Mouse (Mus musculus) spleen, embryonic (tissue): Measurements from ENCODE around the gene Nup88.

ENCODE experiments used
- CTCF ChIA-PET: fragments of 350-600 bp; sonication (Branson Sonifier 250); formaldehyde crosslinking; loops from one replicate; lab custom pipeline; 2022; lab: Charles Lee

The Nup88 gene

DNA sequence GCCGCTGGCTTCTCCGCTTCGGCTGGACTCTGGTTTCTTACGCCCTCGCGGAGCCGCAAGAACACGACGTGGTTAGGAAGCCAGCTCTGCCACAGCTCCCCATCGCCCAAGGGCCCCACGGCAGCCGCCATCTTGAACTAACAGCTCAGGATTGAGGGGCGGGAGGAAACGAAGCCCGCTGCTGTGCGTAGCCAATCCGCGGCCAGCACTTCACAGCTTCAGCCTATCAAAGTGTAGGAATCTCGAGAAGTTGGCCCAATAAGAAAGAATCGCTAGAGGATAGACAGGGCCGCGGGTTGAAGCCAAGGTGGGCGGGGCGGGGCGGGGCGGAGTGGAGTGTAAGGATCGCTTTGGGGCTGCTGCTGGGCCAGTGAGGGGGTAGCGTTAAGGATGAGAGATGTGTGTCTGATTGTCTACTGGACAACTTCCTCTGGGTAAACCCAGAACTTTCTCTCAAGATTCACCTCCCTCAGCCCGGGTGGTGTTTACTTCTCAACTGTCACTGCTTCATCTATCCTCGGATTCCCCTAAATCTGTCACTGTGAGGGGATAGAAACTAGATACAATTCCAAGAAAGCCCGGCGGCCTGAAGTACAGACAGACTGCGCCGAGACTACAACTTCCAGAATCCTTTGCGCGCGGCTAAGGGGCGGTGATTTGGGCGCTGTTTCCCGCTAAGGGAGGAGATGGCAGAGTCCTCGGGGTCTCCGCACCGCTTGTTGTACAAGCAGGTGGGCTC, at the start of gene Nup88, which contains the start of gene Rpain:
TSS of gene Nup88 (minus strand) at position 153 of the 739 bp plus-strand sequence.
TSS of gene Rpain (plus strand) at position 393 of the 739 bp plus-strand sequence.
- CTCF ChIA-PET = interaction anchor here (0.8 kb wide), 1 partner anchor 1270 kb away, joined by 4 read pairs; no protein-coding TSS in a partner anchor

DNA sequence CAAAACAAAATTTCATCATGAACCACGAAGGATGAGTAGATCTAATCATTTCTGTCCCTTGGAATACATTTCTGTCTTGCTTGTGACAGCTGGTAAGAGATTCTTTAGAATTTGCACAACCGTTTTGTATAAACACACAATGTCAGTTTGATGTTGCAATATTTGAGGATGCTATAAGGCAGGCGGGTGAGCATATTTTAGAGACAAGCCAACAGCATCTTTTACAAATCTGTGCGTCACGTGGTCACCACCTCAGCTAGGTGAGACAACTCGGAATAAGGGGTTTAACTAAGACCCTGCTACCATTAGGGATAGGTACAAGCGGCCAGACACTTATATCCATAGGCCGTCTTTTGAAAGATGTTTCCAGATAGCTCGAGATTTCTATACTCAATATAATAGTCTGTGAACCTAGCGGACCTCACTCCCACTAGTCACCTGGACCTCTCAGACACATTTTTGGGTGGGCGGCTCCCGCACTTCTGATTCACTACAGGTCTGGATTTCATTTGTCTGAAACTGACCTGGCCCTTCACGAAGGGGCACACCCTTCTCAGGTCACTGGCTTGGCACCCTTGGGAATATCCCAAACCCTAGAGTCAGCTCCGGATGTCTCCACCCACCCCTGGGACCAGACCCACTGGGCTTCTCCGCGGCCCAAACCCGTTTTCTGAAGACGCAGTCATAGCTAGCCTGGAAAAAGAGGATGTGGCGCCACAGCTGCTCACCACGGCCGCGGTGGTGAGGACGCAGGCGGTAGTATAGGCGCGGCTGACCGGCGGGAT, 48.8 kb upstream of the Nup88 start:
- CTCF ChIA-PET = no interaction called here

DNA sequence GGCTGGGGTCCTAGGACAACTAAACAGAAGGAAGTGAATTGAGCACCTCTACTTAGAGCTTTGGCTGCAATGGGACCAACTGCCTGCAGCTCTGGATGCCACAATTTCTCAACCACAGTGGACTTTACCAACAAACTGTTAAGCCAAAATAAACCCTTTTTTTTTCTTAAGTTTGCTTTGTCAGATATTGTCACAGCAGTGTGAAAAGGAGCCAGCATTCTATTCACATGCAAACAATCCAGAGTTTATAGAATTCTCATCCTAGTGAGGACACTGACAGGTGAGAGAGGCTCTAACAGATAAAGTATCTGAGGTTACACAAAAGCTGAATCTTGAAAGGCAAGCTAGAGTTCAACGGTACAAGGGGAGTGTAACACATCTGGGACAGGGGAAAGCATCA, 47.3 kb upstream of the Nup88 start:
- CTCF ChIA-PET = no interaction called here

DNA sequence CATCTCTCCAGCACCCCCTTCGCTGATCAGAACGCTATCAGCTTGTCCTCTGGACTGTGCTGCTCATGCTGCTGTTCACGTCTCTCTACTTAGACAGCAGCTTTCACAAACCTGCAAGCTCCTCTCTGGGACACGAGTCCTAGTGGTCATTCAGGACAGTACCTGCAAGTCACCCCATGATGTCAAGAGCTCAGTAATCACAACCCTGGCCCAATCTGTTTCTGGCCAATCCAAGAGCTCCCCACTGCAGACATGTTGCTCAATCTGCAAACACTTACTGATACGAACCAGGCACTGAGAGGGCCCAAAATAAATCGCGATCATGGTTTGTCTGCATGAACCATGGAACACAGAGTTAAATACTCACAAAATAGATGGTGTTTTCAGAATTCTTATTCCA, 43.0 kb upstream of the Nup88 start:
- CTCF ChIA-PET = interaction anchor here (1.0 kb wide), 1 partner anchor 30 kb away, joined by 4 read pairs; the partner anchor contains the start of gene C1qbp

DNA sequence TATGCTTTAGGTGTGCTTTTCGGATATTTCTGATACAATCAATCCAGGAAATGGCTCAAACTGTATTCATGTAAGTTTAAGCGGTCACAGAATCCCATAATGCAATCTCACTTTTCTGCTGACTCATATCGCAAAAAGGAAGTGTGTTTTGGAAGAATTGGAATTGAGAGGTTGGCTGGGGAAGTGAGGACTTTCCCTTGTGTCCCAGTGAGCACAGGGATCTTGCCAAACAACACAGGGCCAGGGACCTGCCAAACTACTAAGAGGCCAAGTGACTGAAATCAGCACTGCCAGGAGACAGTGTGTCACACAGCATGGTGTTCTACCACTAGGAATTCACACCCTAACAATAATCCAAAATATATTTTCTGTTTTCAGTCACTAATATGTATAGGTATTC, 38.5 kb upstream of the Nup88 start:
- CTCF ChIA-PET = no interaction called here

DNA sequence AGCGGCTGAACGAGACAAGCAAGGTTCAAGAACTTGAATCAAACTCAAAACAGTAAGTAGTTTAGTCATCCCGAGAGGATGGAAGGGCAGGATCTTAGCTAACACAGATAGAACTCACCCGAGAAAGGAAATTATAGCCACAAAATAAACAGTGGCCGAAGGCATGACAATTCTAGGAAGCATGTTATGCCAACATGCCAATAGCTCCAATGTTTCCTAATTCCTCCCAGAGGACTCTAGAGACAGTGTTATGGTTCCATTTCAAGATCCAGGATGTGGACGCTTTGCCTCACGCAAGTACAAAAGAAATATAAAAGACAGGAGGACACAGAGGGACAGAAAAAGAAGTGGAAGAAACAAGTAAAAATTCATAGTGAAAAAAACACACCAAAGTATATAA, 38.1 kb upstream of the Nup88 start:
- CTCF ChIA-PET = no interaction called here

DNA sequence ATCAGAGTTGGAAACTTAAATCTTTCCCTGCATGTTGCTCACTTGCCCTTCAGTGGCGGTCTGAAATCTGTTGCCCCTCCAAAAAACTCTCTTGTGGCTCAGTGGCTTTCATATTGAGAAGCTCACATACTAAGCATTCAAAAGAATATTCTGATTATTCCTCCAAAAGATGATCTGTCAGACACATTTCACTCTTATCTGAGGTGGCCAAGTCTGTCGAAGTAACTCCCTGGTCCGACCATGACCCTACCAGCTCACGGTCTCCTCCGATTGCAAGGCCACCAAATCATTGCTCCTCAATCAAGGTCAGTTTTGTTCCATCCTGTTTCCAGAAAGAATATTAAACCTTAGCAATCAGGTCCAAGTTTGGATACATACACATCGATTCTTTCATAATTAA, 37.3 kb upstream of the Nup88 start:
- CTCF ChIA-PET = interaction anchor here (0.7 kb wide), 1 partner anchor 137 kb away, joined by 3 read pairs; no protein-coding TSS in a partner anchor

DNA sequence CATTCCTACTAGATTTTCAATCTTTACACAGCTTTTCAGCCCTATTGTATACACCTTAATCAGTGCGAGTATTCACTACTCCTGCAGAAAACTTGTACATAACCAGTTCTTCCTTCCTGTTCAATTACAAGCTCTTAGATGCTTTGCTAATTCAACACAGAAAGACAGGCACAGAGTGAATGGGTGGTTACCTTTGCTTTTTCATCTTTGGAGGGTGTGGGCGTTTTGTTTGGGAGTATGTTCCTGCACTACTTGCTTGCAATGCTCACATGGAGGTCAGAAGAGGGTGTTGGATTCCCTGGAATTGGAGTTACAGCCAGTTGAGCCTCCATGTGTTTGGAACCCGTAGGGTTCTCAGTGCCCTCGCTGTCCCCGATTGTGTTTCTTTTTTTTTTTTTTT, 35.3 kb upstream of the Nup88 start:
- CTCF ChIA-PET = interaction anchor here (0.6 kb wide), 1 partner anchor 31 kb away, joined by 3 read pairs; no protein-coding TSS in a partner anchor

DNA sequence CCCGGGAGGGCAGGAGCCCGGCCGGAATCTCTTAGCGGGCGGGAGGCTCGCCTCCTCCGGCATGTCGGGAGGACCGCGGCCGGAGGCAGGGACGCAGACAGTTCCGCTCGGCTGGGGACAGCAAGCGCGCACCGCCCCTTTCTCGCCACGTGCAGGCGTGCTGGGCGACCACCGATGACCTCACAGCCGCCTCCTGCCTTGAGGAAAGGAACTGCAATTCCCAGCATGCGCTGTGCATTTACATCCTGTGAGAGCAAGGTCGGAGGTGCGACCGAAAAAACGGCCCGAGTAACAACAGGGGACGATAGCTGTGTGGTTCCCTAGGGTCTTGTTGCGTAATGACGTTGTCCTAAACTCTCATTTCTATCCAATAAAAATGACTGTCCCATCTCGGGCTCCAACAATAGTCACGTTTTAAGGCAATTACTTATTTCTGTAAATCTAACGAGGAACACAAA, 34.6 kb upstream of the Nup88 start, which contains the start of gene Dhx33:
TSS of gene Dhx33 (minus strand) at position 122 of the 458 bp plus-strand sequence.
- CTCF ChIA-PET = interaction anchor here (0.6 kb wide), 1 partner anchor 18 kb away, joined by 3 read pairs; no protein-coding TSS in a partner anchor

DNA sequence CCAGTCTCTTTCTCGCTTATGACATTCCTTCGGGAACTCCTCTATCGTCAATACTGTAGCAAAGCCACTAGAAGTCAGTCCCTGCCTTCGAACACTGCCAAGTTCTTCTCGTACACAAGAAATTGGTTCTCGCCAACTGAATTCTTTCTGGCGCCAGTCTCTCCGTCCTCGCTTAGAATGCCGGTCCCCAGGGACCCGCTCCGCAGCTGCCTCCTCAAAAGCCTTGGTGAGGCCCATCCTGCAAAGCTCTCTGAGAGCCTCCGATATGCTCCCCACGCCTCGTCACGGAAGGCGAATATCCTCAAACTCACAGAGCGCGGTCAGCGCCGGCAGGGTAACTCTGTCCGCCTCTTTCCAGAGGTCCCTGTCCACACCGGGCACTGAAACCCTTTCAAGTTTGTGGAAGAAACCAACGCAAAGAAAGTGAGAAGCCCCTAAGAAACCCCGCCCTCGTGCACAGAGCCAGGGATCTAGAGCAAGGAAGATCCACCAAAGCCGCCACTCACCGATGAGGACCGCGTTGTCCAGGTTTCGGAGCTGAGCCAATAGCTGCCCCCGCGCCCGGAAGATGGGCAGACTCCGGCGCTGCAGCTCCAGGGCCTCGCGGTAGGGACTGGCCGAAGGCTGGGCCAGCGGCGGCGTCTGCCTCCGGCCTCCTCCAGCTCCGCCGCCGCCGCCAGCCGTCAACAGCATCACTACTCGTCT, 34.0 kb upstream of the Nup88 start:
- CTCF ChIA-PET = interaction anchor here (0.6 kb wide), 1 partner anchor 19 kb away, joined by 3 read pairs; no protein-coding TSS in a partner anchor

DNA sequence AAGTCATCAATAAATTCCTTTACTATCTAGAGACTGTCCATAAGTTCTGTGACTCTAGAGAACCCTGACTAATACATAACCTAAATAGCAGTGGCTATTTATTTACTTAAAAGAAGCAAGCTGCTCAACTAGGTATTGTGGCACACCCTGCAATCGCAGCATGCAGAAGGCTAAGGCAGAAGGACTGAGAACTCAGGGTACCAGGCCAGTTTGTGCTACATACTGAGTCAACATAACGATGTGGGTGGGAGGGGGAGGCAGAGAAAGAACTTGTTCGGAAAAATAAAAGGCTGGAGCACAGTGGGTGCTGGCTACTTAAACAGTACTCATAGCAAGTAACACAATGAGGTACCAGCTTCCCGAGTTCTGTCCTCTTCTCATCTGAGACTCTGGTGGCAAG, 31.4 kb upstream of the Nup88 start:
- CTCF ChIA-PET = no interaction called here

DNA sequence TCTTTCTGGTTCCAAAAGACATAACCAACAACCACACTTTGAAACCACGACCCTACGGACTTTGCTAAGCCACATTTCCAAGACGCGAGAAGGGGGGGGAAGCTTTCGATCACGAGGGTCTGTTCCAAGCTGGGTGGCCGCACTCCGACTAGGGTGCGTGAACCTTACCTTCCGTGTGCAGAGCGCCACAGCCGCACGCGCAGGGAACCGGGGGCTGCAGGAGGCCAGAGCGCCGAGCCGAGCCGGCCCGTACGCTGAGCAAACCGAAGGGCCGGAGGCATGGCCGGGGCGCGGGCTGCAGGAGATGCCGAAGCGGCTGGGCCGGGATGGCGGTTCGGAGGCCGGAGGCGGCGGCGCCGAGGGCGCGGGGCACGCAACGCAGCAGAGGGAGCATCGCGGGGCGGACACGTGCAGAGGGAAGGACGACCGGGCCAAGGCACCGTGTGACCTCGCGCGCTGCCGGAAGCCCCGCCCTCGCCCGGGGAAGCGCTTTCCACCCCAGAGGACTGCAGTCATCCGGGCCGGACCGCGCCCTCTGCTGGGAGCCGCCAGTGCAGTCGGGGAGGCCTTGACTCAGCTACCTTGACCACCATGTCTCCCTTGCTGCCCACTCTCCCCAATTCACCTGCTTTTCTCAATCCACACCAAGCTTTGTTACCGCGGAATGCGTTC, 12.9 kb upstream of the Nup88 start, which contains the start of gene C1qbp:
TSS of gene C1qbp (minus strand) at position 470 of the 672 bp plus-strand sequence.
- CTCF ChIA-PET = interaction anchor here (0.6 to 1.1 kb wide), 2 partner anchors 29 to 113 kb away, joined by 4 to 10 read pairs; no protein-coding TSS in a partner anchor

DNA sequence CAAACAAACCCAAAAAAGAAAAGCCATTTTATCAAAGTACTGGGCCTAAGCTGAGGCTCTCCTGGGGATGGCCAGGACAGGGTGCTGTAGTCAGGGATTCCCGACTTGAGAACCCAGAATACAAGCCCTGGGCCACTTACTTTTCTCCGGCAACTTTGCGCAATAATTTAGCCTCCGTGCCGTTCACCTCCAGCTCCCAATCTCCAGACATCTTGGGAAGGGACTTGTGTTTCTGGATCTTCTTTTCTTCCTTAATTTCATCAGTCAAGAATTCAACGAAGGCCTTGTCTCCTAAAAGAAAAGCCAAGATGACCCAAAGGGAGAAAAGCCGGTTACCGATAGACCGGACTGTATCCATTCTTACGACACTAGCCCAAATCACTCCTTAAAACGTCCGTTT, 12.3 kb upstream of the Nup88 start:
- CTCF ChIA-PET = interaction anchor here (0.5 to 1.1 kb wide), 2 partner anchors 30 to 535 kb away, joined by 4 to 7 read pairs; no protein-coding TSS in a partner anchor

DNA sequence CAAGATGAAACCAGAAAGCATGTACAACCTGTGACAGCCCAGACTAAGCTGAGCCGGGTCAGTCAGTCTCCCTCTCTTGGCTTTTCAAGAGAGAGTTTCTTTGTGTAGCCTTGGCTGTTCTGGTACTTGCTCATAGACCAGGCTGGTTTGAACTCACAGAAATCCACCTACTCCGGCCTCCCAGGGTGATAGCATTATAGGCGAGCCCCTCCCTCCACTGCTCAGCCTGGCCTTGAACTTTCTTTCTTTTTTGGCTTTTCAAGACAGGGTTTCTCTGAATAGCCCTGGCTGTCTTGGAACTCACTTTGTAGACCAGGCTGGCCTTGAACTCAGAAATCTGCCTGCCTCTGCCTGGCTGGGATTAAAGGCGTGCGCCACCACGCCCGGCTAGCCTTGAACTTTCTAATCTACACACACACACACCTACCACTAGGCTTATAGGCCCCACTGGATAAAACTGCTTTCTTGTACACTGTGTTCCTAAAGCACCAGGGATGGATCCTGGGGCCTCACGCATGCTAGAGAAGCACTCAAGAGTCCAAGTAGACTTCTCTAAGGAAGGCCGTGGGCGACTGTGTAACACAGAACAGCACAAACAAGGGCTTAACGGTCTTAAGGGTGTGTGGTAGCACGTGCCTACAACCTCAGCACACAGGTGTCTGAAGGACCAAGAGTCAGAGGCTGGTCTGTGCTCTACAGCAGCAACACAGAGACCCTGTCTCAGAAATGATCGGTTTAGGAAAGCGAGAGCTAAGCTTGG, 11.2 kb upstream of the Nup88 start:
- CTCF ChIA-PET = no interaction called here

DNA sequence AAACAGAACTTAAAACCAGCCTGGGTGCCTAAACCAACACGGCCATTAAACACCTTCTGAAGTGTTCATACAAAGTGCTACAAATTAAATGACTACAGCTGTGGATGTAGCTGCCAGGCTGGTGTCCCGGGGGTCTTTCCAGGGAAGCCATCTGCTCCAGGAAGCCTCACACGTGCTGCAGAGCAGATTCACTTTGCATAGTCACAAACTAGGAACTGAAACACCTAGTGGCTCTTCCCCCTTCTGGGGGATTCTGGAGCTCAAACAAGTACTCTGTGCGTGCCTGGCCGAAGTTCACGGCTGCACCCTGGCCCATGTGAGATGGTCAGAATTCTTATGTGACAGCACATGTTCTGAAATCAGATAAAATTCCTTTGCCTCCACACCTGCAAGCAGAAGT, 10.5 kb upstream of the Nup88 start:
- CTCF ChIA-PET = no interaction called here

DNA sequence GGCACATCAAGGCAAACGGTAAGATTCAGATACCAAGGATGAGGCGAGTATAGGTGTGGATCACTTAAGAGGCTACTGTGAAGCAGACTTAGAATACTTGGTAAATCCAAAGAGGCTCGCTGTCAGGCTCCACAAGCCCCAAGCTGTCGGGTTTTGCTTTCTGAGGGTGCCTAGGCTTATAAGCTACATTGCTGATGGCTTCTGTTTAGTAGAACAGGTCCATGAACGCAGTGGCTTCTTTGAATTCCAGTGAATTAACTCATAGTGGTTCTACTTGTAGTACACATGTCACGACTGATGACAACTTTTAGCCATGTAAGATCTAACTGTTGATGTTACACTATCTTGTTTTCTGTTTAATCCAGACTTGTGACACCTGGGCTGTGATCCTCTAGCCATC, 7.5 kb upstream of the Nup88 start:
- CTCF ChIA-PET = no interaction called here

DNA sequence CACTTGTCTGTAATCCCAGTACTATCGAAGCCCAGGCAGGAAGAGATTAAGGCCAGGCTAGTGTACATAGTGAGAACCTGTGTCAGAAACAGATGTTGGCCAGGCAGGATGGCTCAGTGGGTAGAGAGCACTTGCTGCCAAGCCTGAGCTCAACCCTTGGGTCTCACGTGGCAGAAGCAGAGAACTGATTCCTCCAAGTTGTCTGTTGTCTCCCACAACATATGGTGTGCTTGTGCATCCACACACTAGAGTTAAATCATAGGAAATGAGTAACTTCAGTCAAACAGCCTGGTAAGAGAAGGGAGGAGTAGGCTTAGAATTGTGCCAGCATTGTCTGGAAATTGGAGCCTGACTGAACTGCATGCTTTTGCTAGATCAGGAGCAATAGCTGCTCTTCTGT, 5.4 kb upstream of the Nup88 start:
- CTCF ChIA-PET = no interaction called here

DNA sequence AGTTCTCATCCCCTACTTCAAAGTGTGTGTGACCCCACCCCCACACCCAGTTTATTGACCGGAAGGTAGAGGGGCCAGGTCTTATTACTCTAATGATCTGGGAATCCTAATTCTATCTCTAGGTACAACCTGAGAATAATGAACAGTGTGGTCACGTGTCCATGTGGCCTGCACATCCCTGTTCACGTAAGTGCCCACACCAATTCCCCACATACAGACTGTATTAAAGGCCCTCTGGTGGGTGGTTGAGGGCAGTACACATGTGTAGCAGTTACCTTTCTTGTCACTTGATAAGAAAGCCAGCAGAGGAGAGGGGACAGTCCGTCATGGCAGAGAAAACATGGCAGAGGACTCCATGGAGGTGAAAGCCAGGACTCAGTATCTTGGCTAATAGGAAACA, 4.2 kb upstream of the Nup88 start:
- CTCF ChIA-PET = interaction anchor here (0.6 kb wide), 1 partner anchor 32 kb away, joined by 3 read pairs; no protein-coding TSS in a partner anchor

DNA sequence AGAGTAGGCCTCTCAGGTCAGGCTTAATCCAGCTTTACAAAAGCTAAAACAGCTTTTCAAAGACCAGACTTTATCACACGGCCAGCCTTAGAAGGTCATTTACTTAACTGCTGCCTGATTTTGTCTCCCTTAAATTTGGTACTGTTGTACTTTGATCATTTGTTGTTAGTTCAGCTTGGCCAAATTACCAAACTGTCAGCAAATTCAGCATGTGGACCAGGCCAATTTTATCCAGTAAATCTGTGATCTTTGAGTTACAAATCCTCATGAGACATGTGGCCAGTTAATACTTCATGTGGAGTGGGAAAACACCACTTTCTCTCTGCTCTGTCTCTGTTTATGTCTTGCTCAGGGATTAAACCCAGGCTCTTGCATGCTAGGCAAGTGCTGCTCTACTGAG, 2.8 kb upstream of the Nup88 start:
- CTCF ChIA-PET = no interaction called here
